Mouse (Mus musculus) naive thymus-derived CD4-positive, alpha-beta T cell, adult 5 months (primary cell): ENCODE results near the gene Zfp768. TPM values are rescaled to one million over a fixed set of nuclear protein-coding genes. Genes with fewer than 3 reads are reported as not detected.

Experiments
- polyA plus RNA-seq: library from polyadenylated mRNA; unstranded; fragments of 100-300 nt; shearing (Covaris generic); gene quantifications from one replicate; pipeline ENCODE4 v1.2.1, GENCODE M21; 2017

Zfp768 gene
- not detected for polyA plus RNA-seq

DNA sequence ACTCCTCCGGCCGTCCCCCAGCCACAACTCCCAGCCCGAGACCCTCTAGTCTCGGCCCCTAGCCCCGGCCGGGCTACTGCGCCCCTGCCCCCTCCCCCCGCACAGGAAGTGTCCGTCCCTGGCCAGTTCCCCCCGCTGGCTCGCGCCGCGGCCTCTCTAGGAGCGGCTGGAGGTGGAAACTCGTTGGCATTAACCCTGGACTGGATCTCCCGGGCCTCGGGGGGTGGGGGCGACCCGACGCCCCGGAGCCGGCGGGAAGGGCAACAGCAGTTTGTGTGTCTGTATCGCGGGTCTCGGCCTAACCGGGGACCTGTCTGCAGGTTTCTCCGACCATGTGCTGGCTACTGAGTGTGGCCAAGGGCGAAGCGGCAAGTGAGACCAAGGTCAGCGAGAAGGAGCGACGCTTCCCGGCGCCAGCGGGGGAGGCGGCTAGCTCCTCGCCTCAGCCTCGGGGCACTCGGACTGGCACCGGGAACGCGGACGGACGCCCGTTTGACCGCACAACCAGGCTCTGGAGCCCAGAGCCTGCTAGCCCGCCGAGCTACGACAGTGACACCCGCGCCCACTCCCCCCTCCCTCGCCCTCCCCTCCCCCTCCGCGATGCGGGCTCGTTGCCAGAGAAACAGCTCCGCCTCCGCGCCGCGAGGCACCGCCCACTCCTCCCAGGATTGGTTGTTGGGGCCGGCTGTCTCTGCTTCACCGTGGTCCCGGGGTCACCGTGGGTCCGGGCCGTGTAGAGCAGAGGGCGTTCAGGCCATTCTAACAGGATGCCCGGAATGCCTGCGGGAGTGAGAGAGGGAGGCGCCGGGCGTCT is at the start of gene Zfp768:
Gene Zfp768, minus strand, starts transcription at position 78 of the 814 bp plus-strand sequence.

DNA sequence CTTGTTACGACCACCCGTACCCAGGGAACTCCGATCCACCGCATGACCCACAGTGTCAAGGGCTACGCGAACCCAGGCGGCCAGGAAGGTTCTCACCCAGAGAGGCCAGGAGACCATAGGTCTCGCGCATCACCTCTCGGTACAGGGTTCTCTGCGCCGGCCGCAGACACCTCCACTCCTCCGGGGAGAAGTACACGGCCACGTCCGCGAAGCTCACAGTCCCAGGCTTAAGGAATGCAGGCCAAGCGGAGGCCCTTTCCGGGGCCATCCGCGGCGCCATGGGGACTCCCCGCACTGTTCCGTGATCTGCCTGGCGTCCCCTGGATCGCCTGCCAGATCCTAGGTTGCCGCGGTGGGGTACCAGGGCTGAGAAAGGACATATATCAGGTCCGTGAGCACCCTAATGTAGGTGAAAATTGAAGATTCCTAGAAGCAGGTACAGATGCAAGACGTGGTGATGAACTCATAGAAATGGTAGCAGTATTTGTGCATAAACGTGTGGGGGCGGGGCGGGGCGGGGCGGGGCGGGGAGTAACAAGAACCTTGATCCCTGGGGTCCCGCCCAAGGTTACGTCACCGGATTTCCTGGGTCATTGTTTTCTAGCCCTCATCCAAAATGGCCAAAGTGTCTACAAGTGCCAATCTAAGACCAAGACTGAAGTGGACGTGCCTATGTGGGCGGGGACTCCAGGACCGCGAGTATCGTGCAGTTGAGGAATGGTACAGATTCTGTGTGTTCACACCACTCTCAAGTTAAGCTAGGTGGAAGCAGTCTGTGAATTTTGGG is 48.0 kb upstream of the Zfp768 start, which contains the start of gene E430018J23Rik:
Gene E430018J23Rik, minus strand, starts transcription at position 473 of the 787 bp plus-strand sequence.

DNA sequence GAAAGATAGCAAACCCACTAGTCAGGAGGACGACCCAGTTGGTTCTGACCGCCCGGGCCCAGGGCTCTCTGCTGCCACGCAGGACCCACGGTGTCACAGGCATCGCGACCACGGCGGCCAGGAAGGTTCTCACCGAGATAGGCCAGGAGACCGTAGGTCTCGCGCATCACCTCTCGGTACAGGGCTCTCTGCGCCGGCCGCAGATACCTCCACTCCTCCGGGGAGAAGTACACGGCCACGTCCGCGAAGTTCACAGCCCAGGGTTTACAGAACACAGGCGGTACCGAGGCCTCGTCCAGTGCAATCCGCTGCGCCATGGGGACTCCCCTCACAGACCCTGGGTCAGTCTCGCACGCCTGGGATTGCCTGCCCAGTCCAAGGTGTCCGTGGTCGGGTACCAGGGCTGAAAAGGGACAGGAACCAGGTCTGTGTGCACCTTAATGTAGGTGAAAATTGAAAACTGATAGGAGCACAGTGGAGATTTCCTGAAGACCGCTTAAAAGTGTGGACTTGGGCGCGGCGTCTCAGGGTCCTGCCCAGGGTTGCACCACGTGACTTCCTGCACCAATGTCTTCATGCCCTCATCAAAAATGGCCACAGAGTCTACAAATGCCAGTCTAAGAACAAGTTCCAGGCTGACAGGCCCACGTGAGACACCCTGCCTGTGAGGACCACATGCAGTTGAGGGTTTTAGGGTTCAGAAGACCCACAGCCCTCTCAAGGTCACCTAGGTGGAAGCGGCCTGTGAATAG is 41.4 kb upstream of the Zfp768 start, which contains the start of gene 9130019O22Rik:
Gene 9130019O22Rik, minus strand, starts transcription at position 526 of the 752 bp plus-strand sequence.

DNA sequence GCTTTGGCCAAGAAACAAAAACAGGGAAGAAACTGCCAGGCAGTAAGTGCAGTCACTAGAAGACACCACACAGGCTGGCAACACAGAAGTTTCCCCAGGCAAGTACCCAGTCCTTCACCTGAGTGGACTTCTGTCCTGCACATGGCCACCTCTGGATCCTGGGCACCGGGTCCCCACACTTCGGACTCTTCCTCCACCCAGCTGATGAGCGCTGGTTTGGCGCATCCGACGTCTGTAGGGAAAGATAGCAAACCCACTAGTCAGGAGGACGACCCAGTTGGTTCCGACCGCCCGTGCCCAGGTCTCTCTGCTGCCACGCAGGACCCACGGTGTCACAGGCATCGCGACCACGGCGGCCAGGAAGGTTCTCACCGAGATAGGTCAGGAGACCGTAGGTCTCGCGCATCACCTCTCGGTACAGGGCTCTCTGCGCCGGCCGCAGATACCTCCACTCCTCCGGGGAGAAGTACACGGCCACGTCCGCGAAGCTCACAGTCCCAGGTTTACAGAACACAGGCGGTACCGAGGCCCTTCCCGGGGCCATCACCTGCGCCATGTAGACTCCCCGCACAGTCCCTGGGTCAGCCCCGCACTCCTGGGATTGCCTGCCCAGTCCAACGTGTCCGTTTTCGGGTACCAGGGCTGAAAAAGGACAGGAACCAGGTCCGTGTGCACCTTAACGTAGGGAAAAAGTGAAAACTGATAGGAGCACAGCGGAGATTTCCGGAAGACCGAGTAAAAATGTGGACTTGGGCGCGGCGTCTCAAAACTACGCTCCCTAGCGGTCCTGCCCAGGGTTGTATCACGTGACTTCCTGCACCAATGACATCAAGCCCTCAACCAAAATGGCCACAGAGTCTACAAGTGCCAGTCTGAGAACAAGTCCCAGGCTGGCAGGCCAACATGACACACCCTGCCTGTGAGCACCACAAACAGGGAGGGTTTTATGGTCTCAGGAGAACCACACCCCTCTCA is 30.2 kb upstream of the Zfp768 start, which contains the start of gene Zfp747:
Gene Zfp747, minus strand, starts transcription at position 780 of the 975 bp plus-strand sequence.

DNA sequence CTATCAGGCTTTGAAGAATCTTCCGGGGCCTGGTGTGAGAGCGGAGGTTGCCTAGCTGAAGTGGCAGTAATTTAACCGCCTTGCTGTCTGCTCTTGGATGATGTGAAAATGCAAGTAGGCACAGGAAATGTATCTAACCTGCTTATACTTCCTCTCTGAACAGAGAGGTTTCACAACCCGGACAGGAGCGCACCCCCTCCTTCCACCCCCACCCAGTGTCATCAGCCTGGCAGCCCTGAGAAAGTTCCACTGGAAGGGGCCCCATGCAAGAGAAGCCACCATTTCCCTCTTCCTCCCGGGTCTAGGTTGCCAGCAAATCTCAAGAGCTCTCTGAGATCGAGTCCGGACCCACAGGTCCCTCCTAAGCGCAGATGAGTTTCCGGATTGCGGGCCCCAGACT is 49.3 kb downstream of the Zfp768 start, which contains the start of gene Itgal:
Gene Itgal, plus strand, starts transcription at position 163 of the 400 bp plus-strand sequence.

Other genes with a start within 250 kb of the Zfp768 start
- 9.7 TPM for gene Qprt, start 223.4 kb downstream of the Zfp768 start, polyA plus RNA-seq
- gene Spn, start 207.8 kb downstream of the Zfp768 start, polyA plus RNA-seq = 42.1 TPM
- gene Cd2bp2, start 149.5 kb downstream of the Zfp768 start, polyA plus RNA-seq = 47.5 TPM
- gene Tbc1d10b, start 137.1 kb downstream of the Zfp768 start, polyA plus RNA-seq = 47.3 TPM
- gene Mylpf, start 136.7 kb downstream of the Zfp768 start, polyA plus RNA-seq = 25.5 TPM
- 15.9 TPM for gene Zfp553, start 112.5 kb downstream of the Zfp768 start, polyA plus RNA-seq
- gene Sept1, start 112.5 kb downstream of the Zfp768 start, polyA plus RNA-seq = 528 TPM
- 7.6 TPM for gene Zfp771, start 101.3 kb downstream of the Zfp768 start, polyA plus RNA-seq
- gene Dctpp1, start 84.9 kb downstream of the Zfp768 start, polyA plus RNA-seq = 10.1 TPM
- gene Sephs2, start 71.5 kb downstream of the Zfp768 start, polyA plus RNA-seq = 26.9 TPM
- 168 TPM for gene Itgal, start 49.3 kb downstream of the Zfp768 start, polyA plus RNA-seq
- gene Zfp747, start 30.5 kb upstream of the Zfp768 start, polyA plus RNA-seq = 28.3 TPM
- gene 9130019O22Rik, start 41.6 kb upstream of the Zfp768 start, polyA plus RNA-seq = 7.7 TPM
- gene E430018J23Rik, start 48.0 kb upstream of the Zfp768 start, polyA plus RNA-seq = 7.6 TPM
- 17.1 TPM for gene Zfp764, start 61.2 kb upstream of the Zfp768 start, polyA plus RNA-seq
- gene Zfp688, start 76.5 kb upstream of the Zfp768 start, polyA plus RNA-seq = 23.4 TPM
- gene Zfp689, start 103.6 kb upstream of the Zfp768 start, polyA plus RNA-seq = 12.4 TPM
- 147 TPM for gene Prr14, start 114.0 kb upstream of the Zfp768 start, polyA plus RNA-seq
- 15.9 TPM for gene Fbrs, start 133.6 kb upstream of the Zfp768 start, polyA plus RNA-seq
- 92.2 TPM for gene Srcap, start 166.4 kb upstream of the Zfp768 start, polyA plus RNA-seq
- 5.2 TPM for gene Gm42715, start 174.0 kb upstream of the Zfp768 start, polyA plus RNA-seq
- 10.2 TPM for gene Tmem265, start 215.8 kb upstream of the Zfp768 start, polyA plus RNA-seq
- 113 TPM for gene Phkg2, start 227.8 kb upstream of the Zfp768 start, polyA plus RNA-seq
- gene Ccdc189, start 243.0 kb upstream of the Zfp768 start, polyA plus RNA-seq = 0.46 TPM
- 137 TPM for gene Rnf40, start 243.2 kb upstream of the Zfp768 start, polyA plus RNA-seq